Mouse (Mus musculus): ENCODE data around the gene Lhx1. TPM values are rescaled to one million over a fixed set of nuclear protein-coding genes. Genes with fewer than 3 reads are reported as not detected.

Lhx1 gene
- 0.10 and 0.19 TPM in 2 replicates for polyA plus RNA-seq (2012; rRNA removed)

GRCm38 (mm10) chr11:84525421-84526274 lies at the start of gene Lhx1:
TSS of gene Lhx1 (minus strand) at chr11:84525535.

DNA sequence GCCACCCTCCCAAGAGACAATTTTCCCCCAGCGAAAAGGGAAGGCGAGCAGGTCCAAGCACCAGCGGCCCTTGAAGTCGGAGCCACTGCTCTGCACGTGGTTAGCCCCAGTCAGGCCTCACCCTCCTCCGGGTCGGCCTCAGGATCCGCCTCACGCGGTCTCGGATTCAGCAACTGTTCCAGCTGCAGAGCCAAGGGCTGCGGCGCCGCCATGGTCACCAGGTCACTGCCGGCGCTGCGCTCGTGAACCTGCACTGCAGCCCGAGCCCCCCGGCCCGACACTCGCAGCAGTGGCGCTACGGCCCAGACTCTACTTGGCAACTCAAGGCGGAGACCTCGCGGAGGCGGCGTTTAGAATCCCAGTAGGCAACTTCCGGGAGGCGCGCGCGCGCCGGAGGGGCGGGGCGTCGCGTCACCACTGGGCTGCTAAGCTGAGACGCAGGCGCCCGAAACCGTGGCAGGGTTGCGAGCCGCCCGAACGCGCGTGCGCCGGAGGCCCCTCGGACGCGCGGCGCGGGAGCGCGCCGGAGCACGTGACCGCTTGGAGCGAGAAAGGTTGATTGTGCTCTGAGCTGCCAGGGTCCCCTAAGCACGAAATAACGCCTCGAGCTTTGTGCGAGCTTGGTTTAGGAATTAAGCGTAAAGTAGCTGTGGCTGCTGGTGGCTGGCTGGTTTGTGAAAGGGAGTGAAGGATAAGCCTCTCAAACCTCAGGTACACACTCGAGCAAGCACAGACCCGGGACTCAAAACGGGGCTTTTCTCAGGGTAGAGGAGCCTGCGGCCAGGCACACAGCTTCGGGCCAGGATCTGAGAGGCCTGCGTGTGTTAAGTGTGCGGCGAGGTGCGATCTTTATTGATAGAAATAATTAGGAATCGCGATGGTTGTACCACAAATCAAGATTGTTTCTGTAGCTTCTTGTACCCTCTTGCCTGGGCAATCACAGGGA lies 11.9 kb downstream of the Lhx1 start, which contains the start of gene Aatf:
Gene Aatf, minus strand, starts transcription at position 352 of the 946 bp plus-strand sequence.

Other genes with a start within 250 kb of the Lhx1 start
- 4.4 and 4.5 TPM in 2 replicates for gene Aatf, start 12.0 kb downstream of the Lhx1 start, polyA plus RNA-seq (2012; rRNA removed)

All from liver, embryonic 18 days (tissue).